Mouse (Mus musculus) forebrain, embryonic 14.5 days (tissue): ENCODE measurements around the gene Mcfd2. TPM values are rescaled to one million over a fixed set of nuclear protein-coding genes. Genes with fewer than 3 reads are reported as not detected.

ENCODE experiments used
- polyA plus RNA-seq: library from polyadenylated mRNA; unstranded; fragments of >200 nt; fragmentation: Nextera tagmentation; extraction: Ambion mirVana; gene quantifications from 2 replicates; pipeline ENCODE4 v1.2.1, GENCODE M21; 2014

Gene Mcfd2
- polyA plus RNA-seq, 1 experiment from 2014 or later, result 63.4 TPM

Other genes starting within 250 kb of the Mcfd2 start
- gene Pigf, start 240.5 kb downstream of the Mcfd2 start, polyA plus RNA-seq, result 34.8 and 35.3 TPM in 2 replicates
- gene Cript, start 240.4 kb downstream of the Mcfd2 start, polyA plus RNA-seq, result 249 and 265 TPM in 2 replicates
- 13.2 and 15.4 TPM in 2 replicates for gene Socs5, start 158.3 kb downstream of the Mcfd2 start, polyA plus RNA-seq
- gene Ttc7, start 17.0 kb upstream of the Mcfd2 start, polyA plus RNA-seq, result 4.1 and 4.8 TPM in 2 replicates
- not detected in 2 replicates for gene Stpg4, start 161.8 kb upstream of the Mcfd2 start, polyA plus RNA-seq
- 2,068 and 2,124 TPM in 2 replicates for gene Calm2, start 181.0 kb upstream of the Mcfd2 start, polyA plus RNA-seq